Mouse (Mus musculus) CH12.LX (cell line): ENCODE data around the gene Epb41l3.

Experiments
- CHD2 ChIP-seq: IDR thresholded peaks from 2 replicates; pipeline ENCODE4 v1.6.1; 2011; ENCODE audit warnings: low read length, improper control_type of control experiment
- CTCF ChIP-seq, 2 experiments: IDR thresholded peaks in 1 of 2; conservative IDR thresholded peaks in 1 of 2; 2 replicates each; pipeline ENCODE4 v1.5.1; 2011 to 2012; ENCODE audit warnings: low read depth in 2 of 2, low read length in 2 of 2, improper control_type of control experiment in 1 of 2, inconsistent platforms in 1 of 2, mild to moderate bottlenecking in 1 of 2, moderate library complexity in 1 of 2
- ETS1 ChIP-seq: conservative IDR thresholded peaks from 2 replicates; pipeline ENCODE4 v1.6.1; 2012; ENCODE audit warnings: low read depth, mild to moderate bottlenecking, inconsistent platforms, low read length, improper control_type of control experiment, moderate library complexity
- JUND ChIP-seq: conservative IDR thresholded peaks from 2 replicates; pipeline ENCODE4 v1.6.1; 2011; ENCODE audit warnings: low read depth, low read length, improper control_type of control experiment
- MEF2A ChIP-seq: IDR thresholded peaks from 2 replicates; pipeline ENCODE4 v1.6.1; 2014; ENCODE audit warnings: low read depth, mild to moderate bottlenecking, inconsistent platforms, low read length, improper control_type of control experiment, borderline replicate concordance
- POLR2A ChIP-seq: IDR thresholded peaks from 2 replicates; pipeline ENCODE4 v1.6.1; 2011; ENCODE audit warnings: low read depth, mild to moderate bottlenecking, improper control_type of control experiment, low read length
- SIN3A ChIP-seq: IDR thresholded peaks from 2 replicates; pipeline ENCODE4 v1.6.1; 2012; ENCODE audit warnings: low read length, improper control_type of control experiment, inconsistent platforms

DNA sequence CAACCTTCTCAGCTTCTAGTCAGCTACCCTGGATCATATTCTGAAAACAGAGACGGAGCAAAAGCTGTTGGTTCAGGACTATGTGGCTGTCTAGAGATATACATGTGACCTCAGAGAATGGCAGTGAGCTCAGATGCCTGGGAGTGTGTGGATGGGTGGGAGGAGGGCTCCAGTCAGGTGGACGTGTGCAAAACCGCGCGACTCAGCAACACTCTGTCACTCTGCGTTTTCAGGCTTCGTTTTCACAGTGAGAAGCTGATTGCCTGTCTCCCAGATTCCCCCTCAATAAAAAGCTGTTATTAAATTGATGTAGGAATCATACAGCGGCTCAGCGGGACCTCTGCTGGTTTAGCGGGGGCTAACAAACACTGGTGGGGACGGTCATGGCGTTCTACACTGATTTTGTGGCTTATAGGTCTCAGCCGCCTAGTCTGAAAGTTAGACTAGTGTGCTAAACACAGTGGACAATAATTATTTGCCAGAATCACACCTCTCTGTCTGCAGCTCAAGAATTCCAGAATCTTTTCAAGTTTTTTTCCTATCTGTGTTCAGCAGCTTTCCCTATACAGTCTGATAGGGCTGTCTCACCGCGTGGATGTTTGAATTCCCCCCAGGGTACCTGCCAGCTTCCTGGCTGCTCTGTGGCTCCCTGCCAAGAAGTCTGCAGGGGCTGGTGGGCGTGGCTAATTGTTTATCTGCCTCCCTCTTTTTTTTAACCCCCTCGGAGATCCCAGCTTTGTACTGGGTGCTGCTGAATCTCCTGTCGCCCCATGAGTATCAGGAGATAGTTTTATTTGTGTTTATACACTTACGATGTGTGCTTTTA, 45.3 kb downstream of the Epb41l3 start:
- TF ChIP-seq SIN3A (no peak), CTCF (conservative IDR thresholded peaks at IDR 0.05 in 1 of 2, IDR thresholded peaks at IDR 0.05 in 1 of 2; ENCODE audit: low read depth in 2 of 2, low read length in 2 of 2) (no peak), ETS1 (no peak), CHD2 (no peak), POLR2A (no peak), MEF2A (no peak), JUND (no peak)
